Mouse (Mus musculus): ENCODE results near the gene Gpat3.

Gene Gpat3

GRCm38 (mm10) chr5:100845485-100845847 lies at the start of gene Gpat3:
Gene Gpat3 (plus strand): TSS chr5:100845713.
- no peak for DNase-seq (ENCODE audit: low spot score in 2 of 2)

- peak; percentile 86 to 91 for DNase-seq (ENCODE audit: low spot score in 2 of 2)
Measured at GRCm38 (mm10) chr5:100798165-100798860, 47.2 kb upstream of the Gpat3 start, which contains the start of the genes Helq and Mrps18c. Gene Helq (minus strand): TSS chr5:100798598. Gene Mrps18c (plus strand): TSS chr5:100798627.

- DNase-seq (ENCODE audit: low spot score in 2 of 2): no peak
Measured at GRCm38 (mm10) chr5:100818341-100818740, 27.2 kb upstream of the Gpat3 start.

- no peak for DNase-seq (ENCODE audit: low spot score in 2 of 2)
Measured at GRCm38 (mm10) chr5:100819568-100820480, 25.7 kb upstream of the Gpat3 start.

GRCm38 (mm10) chr5:100820483-100821184 lies 24.9 kb upstream of the Gpat3 start, which contains the start of gene Abraxas1:
Gene Abraxas1 (minus strand): TSS chr5:100820965.
- DNase-seq (ENCODE audit: low spot score in 2 of 2): peak; percentile 86 to 87

- no peak for DNase-seq (ENCODE audit: low spot score in 2 of 2)
Measured at GRCm38 (mm10) chr5:100821375-100821774, 24.1 kb upstream of the Gpat3 start.

- no peak for DNase-seq (ENCODE audit: low spot score in 2 of 2)
Measured at GRCm38 (mm10) chr5:100822826-100823225, 22.7 kb upstream of the Gpat3 start.

GRCm38 (mm10) chr5:100825975-100826374 lies 19.5 kb upstream of the Gpat3 start:
- peak; percentile 10 to 19 for DNase-seq (ENCODE audit: low spot score in 2 of 2)

- no peak for DNase-seq (ENCODE audit: low spot score in 2 of 2)
Measured at GRCm38 (mm10) chr5:100826531-100826930, 19.0 kb upstream of the Gpat3 start.

GRCm38 (mm10) chr5:100828701-100829100 lies 16.8 kb upstream of the Gpat3 start:
- no peak for DNase-seq (ENCODE audit: low spot score in 2 of 2)

GRCm38 (mm10) chr5:100832680-100833079 lies 12.8 kb upstream of the Gpat3 start:
- DNase-seq (ENCODE audit: low spot score in 2 of 2): no peak

GRCm38 (mm10) chr5:100833841-100834240 lies 11.7 kb upstream of the Gpat3 start:
- DNase-seq (ENCODE audit: low spot score in 2 of 2): no peak

- DNase-seq (ENCODE audit: low spot score in 2 of 2): no peak
Measured at GRCm38 (mm10) chr5:100835862-100836538, 9.5 kb upstream of the Gpat3 start.

- no peak for DNase-seq (ENCODE audit: low spot score in 2 of 2)
Measured at GRCm38 (mm10) chr5:100837907-100838306, 7.6 kb upstream of the Gpat3 start.

- DNase-seq (ENCODE audit: low spot score in 2 of 2): no peak
Measured at GRCm38 (mm10) chr5:100844485-100844884, 1.0 kb upstream of the Gpat3 start.

- peak; percentile 61 to 69 for DNase-seq (ENCODE audit: low spot score in 2 of 2)
Measured at GRCm38 (mm10) chr5:100845848-100846598, 510 bp downstream of the Gpat3 start.

- DNase-seq (ENCODE audit: low spot score in 2 of 2): no peak
Measured at GRCm38 (mm10) chr5:100846599-100846920, 1.0 kb downstream of the Gpat3 start.

- no peak for DNase-seq (ENCODE audit: low spot score in 2 of 2)
Measured at GRCm38 (mm10) chr5:100847143-100847542, 1.6 kb downstream of the Gpat3 start.

GRCm38 (mm10) chr5:100853963-100854362 lies 8.4 kb downstream of the Gpat3 start:
- no peak for DNase-seq (ENCODE audit: low spot score in 2 of 2)

- DNase-seq (ENCODE audit: low spot score in 2 of 2): peak; percentile 77 to 80
Measured at GRCm38 (mm10) chr5:100856552-100856951, 11.0 kb downstream of the Gpat3 start.
